Mouse (Mus musculus) testis, postnatal 10 days (tissue): ENCODE measurements around the gene AI854703.
"Not testable (repeated sequence)": the region's sequence is repeated elsewhere in the genome, so short reads cannot be mapped to it uniquely, and the experiment has no call there.

ENCODE experiments used
- DNase-seq: peaks from one replicate; pipeline ENCODE4 v3.0.0; 2021; ENCODE audit warnings: low spot score

The AI854703 gene

DNA sequence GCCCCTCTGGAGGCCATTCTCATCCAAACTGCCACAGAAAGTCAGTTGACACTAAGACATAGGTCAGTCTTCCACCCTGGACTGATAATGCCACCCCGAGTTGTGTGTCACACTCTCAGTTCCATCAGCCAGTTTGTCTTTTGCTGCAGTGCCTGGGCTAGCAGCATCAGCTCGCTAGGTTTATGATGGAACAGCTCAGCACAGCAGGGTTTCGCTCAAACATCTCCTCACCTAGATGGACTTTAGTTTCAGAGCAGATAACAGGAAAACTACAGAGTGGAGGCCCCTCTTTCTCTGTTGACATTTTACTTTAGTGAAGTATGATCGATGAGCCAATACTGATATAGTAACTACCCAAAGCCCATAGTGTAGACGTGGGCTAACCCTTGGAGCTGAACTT, 11.8 kb upstream of the AI854703 start:
- DNase-seq = no peak

DNA sequence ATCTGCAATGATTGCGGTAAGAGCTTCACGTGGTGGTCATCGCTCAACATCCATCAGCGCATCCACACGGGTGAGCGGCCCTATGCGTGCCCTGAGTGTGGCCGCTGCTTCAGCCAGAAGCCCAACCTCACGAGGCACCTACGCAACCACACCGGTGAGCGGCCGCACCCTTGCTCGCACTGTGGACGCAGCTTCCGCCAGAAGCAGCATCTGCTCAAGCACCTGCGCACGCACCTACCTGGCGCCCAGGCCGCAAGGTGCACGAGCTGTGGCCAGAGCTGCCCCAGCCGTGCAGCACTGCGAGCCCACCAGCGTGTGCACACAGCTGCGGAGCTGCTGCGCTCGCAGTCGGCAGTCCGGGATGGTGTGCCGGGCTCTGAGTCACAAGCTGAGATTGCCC, 6.5 kb upstream of the AI854703 start:
- no peak for DNase-seq

DNA sequence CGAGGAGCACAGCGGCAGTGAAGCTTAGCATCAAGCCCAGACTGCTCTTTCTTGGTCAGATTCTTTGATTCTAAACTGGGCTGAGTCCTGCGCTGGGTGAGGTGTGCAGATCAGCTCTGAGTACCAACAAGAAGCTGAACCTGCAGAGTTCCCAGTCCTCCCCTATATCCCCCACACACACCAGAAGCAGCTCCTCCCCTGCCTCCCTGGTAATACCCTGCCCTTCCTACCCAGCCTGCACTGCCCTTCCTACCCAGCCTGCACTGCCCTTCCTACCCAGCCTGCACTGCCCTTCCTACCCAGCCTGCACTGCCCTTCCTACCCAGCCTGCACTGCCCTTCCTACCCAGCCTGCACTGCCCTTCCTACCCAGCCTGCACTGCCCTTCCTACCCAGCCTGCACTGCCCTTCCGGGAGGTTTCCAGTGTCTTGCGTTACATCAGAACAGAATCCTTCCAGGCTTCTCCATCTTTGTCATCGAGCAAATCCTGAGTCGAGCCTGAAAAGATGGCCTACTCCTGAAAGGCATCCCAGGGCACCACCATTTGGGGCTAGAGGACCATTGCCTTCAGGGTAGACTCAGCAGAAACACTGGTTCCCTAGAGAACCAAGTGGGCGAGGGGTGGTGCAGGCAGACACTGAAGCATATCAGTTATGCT, 4.2 kb upstream of the AI854703 start:
- DNase-seq = not testable (repeated sequence)

DNA sequence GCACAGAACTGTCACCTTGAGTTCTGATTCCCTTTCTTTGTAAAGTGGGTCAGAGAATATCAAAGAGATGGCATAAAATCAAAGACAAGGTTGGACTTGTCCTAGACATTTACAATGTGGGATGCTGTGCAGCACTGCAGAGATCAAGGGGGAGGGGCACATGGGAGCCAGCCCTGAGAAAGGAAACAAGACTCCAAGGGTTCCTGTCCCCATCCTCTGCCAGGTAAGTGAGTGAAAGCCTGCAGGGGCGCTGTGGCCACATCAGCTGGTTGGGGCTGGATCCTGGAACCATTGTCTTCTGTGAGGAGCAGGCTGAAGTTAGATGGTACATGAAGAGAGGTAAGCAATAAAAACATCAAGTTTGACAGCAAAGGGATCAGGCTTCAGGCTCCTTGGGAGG, 3.1 kb upstream of the AI854703 start:
- DNase-seq = no peak

DNA sequence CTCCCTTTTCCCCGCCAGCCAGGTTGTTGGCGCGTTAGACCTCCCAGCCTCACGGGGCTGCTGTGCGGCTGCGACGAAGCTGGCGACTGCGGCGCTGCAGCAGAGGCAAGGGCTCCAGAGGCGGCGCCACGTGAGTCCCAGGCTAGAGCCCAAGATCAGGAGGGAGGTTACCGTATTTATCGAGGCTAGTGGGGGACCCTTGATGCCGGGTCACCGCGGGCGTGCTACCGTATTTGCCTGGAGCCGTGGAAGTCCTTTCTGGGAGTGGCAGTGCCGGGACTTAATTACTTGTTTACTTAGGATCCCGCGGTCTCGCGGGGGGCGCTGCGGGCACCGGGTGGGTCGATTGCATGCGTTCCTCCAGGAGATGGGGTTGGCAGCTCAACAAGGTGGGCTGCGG, 420 bp downstream of the AI854703 start:
- DNase-seq = peak; percentile 46

DNA sequence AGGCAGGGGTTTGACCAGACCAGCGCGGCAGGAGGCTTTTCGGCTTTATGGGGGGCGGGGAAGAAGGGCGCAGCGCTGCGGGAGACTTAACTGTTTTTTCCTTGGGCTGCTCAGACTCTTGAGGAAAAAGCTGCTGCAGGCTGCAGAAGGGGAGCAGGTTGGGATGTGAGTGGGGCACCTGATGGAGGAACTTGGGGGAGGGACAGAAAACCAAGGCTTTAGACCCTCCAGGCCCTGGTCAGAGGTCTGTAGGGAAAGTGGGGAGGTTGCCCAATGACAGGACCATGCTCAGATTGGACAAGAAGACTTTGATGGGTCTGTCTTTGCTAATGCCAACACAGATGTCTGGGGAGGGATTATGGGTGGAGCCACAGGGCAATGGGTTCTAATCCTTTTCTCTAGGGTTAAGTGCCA, 954 bp downstream of the AI854703 start:
- DNase-seq = no peak

DNA sequence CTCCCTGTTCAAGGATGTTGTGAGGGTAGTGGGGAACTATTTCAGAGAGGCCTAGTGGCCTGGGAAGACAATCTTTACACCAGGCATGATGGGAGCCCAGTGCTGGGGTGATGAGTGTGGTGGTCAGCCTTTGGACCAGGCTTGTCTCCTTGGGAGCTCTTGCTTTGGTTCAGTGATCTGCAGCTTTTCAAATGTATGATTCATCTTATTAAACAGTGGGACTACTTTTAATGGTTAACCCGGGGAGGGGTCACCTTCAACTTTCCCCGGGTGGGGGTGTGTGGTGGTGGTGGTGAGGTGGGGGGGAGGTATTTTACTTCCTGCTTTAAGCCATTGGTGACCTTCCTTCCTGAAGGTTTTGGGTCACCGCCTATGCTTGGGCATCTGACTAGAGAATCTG, 1.8 kb downstream of the AI854703 start:
- DNase-seq = no peak

DNA sequence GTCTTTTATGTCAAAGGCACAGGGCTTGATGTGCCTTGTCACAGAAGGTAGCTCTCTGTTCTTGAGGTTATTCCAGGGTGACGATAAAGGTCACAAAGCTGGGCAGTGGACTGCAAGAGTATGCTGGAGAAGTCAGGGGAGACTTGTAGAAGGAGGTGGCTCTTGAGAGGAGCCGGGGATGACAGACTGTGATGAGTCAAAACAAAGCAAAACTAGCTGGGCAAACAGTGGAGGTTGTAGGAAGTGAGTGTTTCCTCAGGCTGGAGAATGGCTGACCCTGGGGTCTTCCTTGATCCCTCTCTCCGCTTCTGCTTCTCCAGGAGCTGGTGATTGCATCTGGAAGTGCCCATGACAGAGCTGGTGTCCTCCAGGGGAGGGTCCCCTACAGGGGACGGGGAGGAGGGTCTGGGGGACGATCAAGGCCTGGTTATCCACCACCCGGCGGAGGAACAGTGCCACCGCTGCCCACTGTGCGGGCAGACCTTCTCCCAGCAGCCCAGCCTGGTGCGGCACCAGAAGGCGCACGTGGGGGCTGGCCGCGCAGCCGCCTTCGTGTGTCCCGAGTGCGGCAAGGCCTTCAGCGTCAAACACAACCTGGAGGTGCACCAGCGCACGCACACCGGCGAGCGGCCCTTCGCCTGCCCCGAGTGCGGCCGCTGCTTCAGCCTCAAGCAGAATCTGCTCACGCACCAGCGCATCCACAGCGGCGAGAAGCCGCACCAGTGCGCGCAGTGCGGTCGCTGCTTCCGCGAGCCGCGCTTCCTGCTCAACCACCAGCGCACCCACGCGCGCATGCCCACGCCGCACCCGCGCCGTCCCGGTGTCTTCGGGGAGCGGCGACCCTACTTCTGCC, 2.5 kb downstream of the AI854703 start:
- peak; percentile 48 for DNase-seq

DNA sequence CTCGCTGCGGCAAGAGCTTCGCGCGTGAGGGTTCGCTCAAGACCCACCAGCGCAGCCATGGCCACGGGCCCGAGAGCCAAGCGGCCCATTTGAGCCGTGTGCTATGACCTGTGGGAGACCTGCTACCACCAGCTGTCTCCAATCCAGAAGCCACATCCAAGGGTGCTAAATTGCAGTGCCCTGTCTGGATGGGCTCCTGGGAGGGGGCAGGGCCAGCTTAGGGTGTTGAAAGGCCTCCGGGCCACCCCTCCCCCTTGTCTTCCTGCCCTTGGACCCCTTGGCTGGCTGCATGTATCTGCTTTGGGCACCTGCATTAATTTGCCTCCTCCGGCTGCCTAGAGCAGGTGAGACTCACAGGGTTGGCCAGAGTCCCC, 3.1 kb downstream of the AI854703 start:
- DNase-seq = no peak

DNA sequence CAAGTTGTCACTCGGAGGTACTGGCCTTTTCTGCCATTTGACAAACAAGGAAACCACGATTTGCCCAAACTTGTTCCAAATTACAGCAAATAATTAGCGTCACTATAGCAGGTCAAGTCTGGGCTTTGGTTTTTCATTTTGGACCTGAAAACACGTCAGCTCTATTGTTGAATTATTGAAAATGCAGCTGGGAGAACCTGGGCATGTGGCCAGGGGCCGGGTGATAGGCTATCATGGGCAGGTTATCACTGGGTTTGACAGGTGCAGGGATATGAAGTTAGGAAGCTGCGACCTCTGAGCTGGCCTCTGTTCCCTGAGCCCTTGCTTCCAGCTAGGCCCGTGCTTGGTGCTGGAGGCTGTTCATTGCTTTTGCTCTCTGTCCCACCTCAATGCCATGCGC, 4.3 kb downstream of the AI854703 start:
- DNase-seq = no peak

DNA sequence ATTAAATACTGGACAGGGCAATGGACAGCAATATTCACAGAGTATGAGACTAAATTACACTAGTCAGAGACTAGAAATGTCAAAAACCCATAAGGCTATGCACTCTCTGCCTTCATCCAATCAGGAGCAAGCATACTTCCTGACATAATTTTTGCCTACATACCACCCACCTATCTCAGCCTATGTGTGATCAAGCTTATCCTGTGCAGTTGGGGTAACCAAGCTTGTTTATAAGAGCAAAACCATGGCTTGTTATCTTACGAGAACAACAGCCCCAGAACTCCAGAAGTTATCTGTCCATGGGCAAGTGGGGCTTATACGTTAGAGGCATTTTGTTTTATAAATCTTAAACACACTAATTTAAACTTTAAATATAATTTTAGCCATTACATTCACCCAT, 8.5 kb downstream of the AI854703 start:
- no peak for DNase-seq

DNA sequence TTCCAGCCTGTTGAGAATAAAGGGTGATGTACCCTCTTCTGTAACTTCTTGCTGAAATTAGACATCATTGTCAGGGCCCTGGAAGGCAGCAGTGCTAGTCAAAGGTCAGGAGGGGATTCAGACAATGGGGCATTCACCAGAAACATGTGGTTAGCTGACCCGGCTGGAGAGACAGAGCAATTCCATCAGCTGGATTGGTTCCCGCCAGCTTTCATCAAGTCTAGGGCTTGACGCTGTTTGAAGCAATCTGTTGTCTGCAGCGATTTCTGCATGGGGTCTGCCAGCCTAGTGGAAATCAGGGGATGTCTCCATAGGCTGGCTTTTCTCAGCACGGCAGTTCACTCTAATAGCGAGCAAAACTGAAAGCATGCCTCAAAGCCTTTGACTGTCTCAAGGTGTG, 10.0 kb downstream of the AI854703 start:
- peak; percentile 23 for DNase-seq

DNA sequence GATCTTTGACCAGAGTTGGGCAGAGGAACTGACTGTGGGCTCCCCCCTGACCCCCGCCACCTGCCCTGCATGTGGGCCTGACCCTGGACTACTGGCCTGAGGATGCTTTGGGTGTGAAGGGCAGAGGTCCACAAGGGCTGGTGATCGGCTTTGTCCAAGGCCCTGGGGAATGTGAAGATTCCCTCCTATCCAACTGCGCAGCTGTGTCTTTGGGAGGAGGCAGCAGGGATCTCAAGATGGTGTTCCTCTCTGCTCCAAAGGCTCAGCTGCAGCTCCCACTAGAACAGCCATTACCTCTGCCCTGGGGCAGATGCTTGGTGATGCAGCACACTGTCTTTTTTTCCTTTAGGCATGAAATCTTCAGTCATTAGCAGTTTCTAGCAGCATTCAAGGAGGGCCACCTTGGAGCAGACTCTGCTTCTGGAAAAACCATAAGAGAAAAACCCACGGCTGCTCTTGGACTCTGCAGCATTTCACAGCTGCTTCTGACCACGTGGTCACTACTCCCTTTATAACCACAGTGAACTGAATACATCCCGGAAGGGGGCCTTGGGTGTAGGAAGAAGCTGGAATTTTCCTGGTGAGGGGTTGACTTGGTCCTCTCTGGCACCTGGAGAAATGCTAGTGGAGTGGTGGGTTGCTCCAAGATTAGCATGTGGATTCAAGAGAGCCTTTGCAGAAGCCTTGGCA, 11.4 kb downstream of the AI854703 start:
- DNase-seq = peak; percentile 32

DNA sequence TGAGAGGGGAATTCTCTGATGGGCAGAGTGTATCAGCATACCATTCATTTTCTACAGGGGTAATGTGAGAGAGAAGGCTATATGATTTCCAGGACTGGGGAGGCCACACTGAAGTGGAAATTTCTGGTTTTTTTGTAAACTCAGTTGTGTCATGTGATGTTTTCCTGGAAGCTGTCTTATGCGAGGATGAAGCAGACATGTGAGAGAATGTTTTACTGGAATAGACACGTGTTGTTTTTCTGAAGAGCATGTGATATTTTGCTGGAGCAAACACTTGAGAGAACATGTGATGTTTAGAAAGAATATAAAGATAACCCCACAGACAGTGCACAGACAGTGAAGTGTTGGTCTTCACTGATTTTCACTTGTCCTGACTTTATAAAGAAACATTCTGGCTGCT, 12.0 kb downstream of the AI854703 start:
- DNase-seq = no peak

DNA sequence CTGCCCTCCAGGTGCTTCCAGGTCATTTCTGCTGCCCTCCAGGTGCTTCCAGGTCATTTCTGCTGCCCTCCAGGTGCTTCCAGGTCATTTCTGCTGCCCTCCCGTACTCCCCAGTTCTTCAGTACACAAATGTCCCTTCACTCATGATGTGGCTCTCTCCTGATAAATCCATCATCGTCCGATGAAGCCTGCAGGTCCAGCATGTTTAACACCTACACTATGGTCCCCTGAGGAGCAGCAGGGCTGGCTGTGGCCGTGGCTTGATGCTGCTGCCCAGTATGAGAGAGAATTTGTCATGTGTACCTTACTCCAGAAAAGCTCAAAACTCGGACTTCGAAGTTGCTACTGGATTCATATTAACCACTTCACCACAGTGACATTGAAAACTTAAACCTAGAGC, 14.8 kb downstream of the AI854703 start:
- peak; percentile 18 for DNase-seq

DNA sequence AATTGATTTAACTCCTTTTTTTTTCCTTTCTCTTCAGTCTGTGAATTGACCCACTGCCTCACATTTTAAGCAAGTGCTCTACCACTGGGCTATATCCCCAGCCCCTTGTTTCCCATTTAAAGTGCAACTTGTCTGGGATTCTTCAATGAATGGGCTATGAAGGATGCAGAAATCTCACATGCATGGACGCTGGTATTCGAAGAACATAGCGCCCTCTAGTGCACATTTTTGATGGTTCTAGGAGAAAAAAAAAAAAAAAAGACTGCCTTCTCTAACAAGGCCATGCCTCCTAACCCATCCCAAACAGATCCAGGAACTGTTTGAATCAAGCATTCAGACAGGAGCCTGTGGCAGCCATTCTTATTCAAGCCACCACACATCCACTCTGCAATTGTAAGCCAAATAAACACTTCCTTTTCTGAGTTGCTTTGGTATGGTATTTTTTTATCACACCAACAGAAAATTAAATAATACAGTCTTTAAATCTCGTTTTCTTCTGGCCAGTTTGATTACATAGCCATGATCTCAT, 16.3 kb downstream of the AI854703 start:
- peak; percentile 44 for DNase-seq

DNA sequence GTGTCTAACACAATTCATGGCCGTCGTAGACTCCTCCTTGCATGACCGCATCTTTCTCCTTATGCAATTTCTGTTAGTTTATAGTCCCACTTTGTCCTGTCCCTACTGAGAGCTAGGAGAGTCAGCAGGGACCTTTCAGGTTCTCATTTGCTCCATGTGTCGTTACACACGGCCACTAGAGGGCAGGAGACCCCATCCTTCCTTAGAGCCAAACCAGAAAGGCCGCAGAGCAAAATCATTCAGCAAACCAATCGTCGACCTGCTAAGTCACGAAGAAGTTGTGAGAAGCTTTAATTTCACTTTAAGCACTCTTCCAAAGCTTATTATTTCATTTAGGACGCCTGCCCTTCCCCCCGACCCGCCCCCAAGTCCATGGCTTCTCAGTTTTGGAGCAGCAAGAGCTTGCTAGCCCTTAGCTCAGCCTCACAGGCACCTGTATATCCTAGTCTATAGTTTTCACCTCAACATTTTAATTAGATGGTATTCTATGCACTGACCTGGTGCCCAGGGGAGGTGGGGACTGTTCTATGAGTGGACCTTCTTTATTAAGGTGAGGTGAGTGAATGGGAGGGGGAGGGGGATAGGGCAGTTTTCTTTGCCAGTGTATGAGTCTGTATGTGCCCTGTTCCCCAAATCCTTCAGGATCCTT, 19.2 kb downstream of the AI854703 start:
- DNase-seq = peak; percentile 74

DNA sequence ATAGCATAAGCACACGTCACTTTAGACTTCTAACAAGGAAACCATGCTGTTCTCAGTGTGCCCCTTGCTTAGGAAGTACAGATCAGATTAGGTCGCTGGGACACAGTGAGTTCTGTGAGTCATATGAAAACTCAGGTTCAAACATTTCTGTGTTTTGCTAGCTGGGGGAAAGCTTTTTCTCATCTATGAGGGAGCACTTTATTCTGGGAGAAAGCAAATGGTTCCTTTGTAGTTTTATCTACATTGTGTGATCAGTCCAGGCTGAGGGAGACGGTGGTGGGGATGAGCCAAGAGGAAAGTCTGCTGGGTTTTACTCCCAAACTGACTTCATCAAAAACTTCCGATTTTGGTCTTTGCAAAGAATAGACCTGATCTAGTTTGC, 19.7 kb downstream of the AI854703 start:
- DNase-seq = no peak

DNA sequence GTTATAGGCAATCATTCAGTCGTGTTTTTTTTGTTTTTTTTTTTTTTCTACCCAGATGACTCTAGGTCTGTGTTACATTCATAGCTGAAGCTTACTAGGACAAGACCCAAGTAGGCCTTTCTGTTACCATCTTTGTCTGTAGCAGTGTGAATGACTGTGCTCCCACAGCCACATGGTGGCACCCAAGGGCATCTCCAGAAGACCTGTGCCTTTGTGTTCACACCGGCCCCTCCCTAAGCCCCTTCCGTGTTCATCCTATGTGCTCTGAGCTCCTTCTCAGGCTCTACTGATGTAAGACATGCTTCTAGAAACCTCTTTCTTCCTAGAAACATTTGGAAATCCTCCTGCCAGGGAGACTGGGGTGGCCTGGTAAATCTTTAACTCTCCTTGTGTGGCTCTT, 20.4 kb downstream of the AI854703 start, which contains the start of gene Gimap8:
Gene Gimap8, plus strand, starts transcription at position 240 of the 400 bp plus-strand sequence.
- DNase-seq = peak; percentile 41

DNA sequence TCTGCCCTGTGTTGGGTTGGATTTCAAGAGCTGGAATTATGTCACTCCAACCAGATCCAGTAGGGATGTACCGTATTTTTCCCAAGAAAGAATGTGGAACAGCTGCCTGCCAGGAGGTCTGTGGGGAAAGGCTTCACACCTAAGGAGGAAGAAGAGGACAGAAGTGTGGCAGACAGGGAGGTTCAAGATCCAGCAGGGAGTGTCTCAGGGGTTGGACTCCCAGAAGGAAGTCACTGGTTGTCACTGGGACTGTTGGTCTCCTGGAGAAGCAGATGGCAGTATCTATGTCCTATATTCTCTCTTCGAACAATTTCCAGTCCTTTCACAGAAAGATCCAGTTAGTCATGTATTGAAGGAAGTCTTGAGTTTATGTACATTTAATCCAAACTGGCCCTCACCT, 21.0 kb downstream of the AI854703 start:
- DNase-seq = peak; percentile 26

DNA sequence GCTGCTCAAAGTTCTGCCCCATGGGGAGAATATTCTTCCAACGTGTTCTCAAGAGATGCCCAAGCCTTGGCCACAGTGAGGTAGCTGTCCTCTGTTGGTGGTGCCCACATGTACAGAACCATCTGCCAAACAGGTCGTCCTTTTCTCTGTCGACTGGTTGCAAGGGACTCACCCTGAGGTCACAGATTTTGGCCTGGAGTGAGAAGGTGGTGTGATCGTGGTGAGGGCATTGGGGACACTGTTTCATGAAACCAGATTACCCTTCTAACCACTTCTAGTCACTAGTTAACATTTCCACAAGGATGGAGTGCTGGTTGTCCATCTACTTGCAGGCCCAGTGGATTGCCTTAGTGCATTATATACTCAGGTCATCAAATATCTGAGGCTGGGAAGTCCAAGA, 22.2 kb downstream of the AI854703 start:
- DNase-seq = peak; percentile 19

DNA sequence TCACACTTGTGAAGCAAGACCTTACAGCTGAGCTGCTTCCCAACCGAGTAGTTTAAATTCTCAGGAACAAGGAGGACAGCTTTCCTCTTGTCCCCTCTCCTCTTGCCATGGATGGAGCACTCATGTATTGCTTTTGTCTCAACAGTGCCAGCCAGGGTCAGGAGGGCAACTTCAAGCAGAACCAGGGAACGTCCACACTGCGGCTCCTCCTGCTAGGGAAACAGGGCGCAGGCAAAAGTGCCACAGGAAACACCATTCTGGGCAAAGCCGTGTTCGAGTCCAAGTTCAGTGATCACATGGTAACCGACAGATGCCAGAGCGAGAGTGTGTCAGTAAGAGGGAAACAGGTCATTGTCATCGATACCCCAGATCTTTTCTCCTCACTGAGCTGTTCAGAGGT, 23.5 kb downstream of the AI854703 start:
- peak; percentile 27 for DNase-seq
